Mouse (Mus musculus): Measurements from ENCODE around the gene Lmo2. TPM values are rescaled to one million over a fixed set of nuclear protein-coding genes. Genes with fewer than 3 reads are reported as not detected.

The Lmo2 gene
- polyA plus RNA-seq, 1 experiment from 2014 or later, result 20.0 TPM

DNA sequence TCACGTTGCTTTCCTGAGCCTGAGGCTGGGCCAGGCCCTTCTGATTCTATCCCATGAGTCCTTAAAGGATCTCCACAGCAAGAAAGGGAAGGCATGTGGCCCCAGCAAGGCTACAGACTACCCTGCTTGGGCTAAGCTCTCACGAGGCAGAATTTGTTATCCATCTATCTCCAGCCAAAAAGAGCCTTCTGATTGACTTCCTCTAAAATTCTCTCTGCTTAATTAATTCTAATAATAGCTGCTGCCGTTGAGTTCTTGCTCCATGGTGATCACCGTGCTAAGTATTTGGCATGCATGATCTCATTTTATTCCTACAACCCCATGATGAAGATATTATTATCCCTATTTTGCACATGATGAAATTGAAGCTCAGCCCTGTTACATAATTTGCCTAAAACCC is 4.6 kb downstream of the Lmo2 start:
- Histone ChIP-seq H3K4me2 (no peak overlapping the region), H3K27ac (no peak overlapping the region), H3K9me3 (no peaks in the 10 kb centered on the region), H3K4me1 (replicated peaks) (no peaks in the 10 kb centered on the region), H3K9ac (replicated peaks) (no peak overlapping the region), H3K27me3 (0 out of 2 replicates have a peak, but pooled peaks cover 10% of the 10 kb centered on the region), H3K36me3 (no peaks in the 10 kb centered on the region), H3K4me3 (replicated peaks) (no peak overlapping the region)
- WGBS, result 78% methylated on average over 4 of the region's 4 CpGs
- ATAC-seq (ENCODE audit: insufficient number of reproducible peaks, insufficient read depth, low FRiP score, low TSS enrichment, low read depth), result no peak

DNA sequence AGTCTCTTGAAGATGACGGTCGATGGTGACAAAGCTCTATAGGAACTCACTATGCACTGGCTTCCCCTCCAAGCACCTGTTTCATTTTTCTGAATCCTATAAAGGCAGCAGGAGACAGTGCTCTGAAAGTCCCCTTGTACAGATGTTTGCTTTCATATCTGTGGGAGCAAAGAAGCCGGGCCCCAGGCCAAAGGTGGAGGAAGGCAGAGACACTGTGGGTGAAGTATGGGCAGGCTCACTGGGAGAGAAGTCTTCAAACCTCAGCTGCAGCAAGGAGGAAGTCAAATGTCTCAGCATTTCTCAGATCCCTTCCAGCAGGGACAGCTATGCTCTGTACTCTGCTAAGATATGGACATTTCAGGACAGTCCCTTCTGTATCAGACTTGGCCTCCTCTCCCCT is 7.6 kb downstream of the Lmo2 start:
- peaks cover 29% of the 10 kb centered on the region for H3K27me3 ChIP-seq
- WGBS, result 93% methylated on average over 3 of the region's 3 CpGs
- H3K27ac ChIP-seq, result no peak overlapping the region
- ATAC-seq (ENCODE audit: insufficient number of reproducible peaks, insufficient read depth, low FRiP score, low TSS enrichment, low read depth), result no peak
- H3K4me1 ChIP-seq (replicated peaks), result peaks cover 4% of the 10 kb centered on the region
- H3K4me3 ChIP-seq (replicated peaks), result no peak overlapping the region
- H3K4me2 ChIP-seq, result no peak overlapping the region
- no peaks in the 10 kb centered on the region for H3K36me3 ChIP-seq
- no peaks in the 10 kb centered on the region for H3K9me3 ChIP-seq
- no peak overlapping the region for H3K9ac ChIP-seq (replicated peaks)

DNA sequence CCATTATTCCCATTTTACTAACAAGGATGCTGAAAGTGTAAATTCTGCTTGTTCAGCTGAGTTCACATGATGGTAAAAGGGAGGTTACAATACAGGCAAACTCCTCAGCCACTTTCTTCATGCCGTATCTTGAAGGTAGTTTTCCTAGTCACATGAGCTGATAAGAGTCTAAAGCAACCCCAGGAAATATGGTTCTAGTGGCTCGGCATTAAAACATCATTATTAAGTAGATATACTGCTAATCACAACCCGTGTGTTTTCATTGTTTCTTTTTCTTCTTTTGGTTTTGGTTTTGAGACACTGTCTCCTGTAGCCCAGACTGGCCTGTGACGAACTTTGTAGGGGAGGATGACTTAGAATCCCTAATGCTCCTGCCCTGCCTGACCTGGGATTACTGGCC is 10.4 kb downstream of the Lmo2 start:
- Histone ChIP-seq H3K4me2 (no peak overlapping the region), H3K27ac (no peak overlapping the region), H3K27me3 (peaks cover 49% of the 10 kb centered on the region), H3K4me1 (replicated peaks) (peaks cover 23% of the 10 kb centered on the region), H3K36me3 (no peaks in the 10 kb centered on the region), H3K9ac (replicated peaks) (no peak overlapping the region), H3K4me3 (replicated peaks) (no peak overlapping the region), H3K9me3 (no peaks in the 10 kb centered on the region)
- WGBS, result 74% methylated on average over 4 of the region's 4 CpGs
- ATAC-seq (ENCODE audit: insufficient number of reproducible peaks, insufficient read depth, low FRiP score, low TSS enrichment, low read depth), result no peak

DNA sequence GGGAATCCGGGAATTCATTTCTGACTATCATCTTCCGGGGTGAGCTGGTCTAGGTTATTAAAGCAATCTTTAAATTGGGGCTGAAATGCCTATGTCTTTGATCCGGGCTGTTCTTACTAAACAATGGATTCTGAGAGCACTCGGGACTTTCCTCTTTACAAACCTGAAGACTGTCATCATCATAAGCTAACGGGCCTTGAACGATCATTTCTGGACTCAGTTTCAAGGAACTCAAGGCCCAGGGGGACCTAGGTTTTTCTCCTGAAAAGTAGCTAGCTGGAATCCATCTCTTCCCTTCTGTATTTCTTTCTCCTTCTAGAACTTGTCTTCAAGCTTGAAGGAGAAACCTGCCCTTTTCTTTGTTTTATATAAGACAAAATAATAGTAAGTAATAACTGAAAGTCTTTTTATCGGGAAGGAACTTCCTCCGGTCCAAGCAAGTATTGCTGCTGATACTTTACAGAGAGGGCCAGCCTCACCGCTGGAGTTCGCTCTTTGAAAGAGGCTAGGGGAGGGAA is 11.2 kb downstream of the Lmo2 start:
- peak overlapping the region; percentile 97 for H3K4me2 ChIP-seq
- 19% methylated on average over 10 of the region's 10 CpGs for WGBS
- H3K27me3 ChIP-seq, result peaks cover 52% of the 10 kb centered on the region
- peak overlapping the region; percentile 76 for H3K4me3 ChIP-seq (replicated peaks)
- H3K36me3 ChIP-seq, result no peaks in the 10 kb centered on the region
- H3K27ac ChIP-seq, result no peak overlapping the region
- H3K9me3 ChIP-seq, result no peaks in the 10 kb centered on the region
- H3K4me1 ChIP-seq (replicated peaks), result peaks cover 23% of the 10 kb centered on the region
- H3K9ac ChIP-seq (replicated peaks), result peak overlapping the region; percentile 72; the same call in 1 of the 2 replicates
- ATAC-seq (ENCODE audit: insufficient number of reproducible peaks, insufficient read depth, low FRiP score, low TSS enrichment, low read depth), result no peak

DNA sequence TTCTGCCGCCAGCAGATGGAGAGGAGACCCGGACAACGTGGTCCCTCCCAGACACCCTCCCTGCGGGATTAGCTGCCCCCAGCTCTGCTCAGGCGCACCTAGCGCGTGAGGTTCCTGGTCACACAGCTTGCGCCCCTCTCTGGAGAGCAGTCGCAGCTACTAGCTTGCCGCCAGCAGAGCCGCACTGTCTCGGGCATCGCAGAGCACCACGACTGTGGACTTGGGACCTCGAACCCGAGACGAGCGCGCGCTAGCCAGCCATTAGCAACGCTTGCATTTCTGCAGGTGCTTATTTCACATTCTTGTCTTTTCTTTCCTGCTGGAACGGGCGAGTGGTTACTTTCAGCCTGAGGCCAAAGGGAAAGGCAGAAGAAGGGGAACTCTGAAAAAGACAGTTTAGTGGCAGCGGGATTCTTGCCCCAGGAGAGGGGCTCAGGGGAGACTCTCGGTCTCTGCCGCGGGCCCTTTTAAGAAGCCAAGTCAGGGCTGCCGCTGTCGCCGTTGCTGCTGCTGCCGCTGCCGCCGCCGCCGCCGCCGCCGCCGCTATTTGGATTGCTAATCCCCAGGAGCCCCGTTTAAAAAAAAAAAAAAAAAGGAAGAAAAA is 11.8 kb downstream of the Lmo2 start:
- Histone ChIP-seq H3K4me2 (peak overlapping the region; percentile 97), H3K27ac (no peak overlapping the region), H3K36me3 (no peaks in the 10 kb centered on the region), H3K9ac (replicated peaks) (peak overlapping the region; percentile 72), H3K9me3 (no peaks in the 10 kb centered on the region), H3K27me3 (peaks cover 52% of the 10 kb centered on the region), H3K4me3 (replicated peaks) (peak overlapping the region; percentile 76), H3K4me1 (replicated peaks) (peaks cover 23% of the 10 kb centered on the region)
- ATAC-seq (ENCODE audit: insufficient number of reproducible peaks, insufficient read depth, low FRiP score, low TSS enrichment, low read depth), result peak; percentile 63; the same call in 1 of the 2 replicates
- under 1% methylated on average over 40 of the region's 40 CpGs for WGBS

DNA sequence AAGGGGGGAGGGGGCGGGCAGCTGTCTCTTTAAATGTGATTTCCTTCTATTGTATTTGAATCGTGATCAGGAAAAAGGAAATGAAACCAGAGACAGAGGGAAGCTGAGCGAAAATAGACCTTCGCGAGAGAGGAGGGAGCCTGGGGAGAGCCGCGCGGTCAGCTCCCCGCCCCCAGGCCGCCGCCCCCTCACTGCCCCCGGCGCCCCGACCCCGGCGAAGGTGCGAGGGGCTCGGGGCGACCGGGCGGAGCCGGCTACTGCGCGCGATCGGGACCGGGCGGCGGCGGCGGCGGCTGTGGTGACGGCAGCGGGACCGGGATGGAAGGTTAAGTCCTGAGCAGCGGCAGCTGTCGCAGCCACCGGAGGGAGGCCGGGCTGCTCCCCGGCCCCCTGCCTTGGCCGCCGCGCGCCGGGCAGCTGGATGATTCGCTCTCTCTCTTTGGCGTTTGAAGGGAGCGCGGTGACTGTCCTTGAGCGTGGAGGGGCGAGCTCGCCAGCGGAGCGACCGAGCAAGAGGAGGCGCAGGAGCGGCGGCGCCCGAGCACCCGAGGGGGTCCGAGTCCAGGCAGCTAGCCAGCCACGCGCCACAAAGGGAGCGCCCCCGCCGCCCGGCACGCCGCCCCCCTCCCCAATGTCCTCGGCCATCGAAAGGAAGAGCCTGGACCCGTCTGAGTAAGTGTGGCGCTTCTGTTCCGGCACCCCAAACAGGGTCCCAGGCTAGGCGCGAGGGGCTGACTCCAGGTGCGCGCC is 12.4 kb downstream of the Lmo2 start:
- peaks cover 55% of the 10 kb centered on the region for H3K27me3 ChIP-seq
- WGBS, result 1% methylated on average over 77 of the region's 79 CpGs
- H3K9ac ChIP-seq (replicated peaks), result peak overlapping the region; percentile 72
- H3K4me3 ChIP-seq (replicated peaks), result peak overlapping the region; percentile 76
- peaks cover 23% of the 10 kb centered on the region for H3K4me1 ChIP-seq (replicated peaks)
- peak overlapping the region; percentile 97 for H3K4me2 ChIP-seq
- peak overlapping the region; percentile 76; the same call in 1 of the 2 replicates for H3K27ac ChIP-seq
- H3K36me3 ChIP-seq, result no peaks in the 10 kb centered on the region
- ATAC-seq (ENCODE audit: insufficient number of reproducible peaks, insufficient read depth, low FRiP score, low TSS enrichment, low read depth), result peak; percentile 53
- H3K9me3 ChIP-seq, result no peaks in the 10 kb centered on the region

DNA sequence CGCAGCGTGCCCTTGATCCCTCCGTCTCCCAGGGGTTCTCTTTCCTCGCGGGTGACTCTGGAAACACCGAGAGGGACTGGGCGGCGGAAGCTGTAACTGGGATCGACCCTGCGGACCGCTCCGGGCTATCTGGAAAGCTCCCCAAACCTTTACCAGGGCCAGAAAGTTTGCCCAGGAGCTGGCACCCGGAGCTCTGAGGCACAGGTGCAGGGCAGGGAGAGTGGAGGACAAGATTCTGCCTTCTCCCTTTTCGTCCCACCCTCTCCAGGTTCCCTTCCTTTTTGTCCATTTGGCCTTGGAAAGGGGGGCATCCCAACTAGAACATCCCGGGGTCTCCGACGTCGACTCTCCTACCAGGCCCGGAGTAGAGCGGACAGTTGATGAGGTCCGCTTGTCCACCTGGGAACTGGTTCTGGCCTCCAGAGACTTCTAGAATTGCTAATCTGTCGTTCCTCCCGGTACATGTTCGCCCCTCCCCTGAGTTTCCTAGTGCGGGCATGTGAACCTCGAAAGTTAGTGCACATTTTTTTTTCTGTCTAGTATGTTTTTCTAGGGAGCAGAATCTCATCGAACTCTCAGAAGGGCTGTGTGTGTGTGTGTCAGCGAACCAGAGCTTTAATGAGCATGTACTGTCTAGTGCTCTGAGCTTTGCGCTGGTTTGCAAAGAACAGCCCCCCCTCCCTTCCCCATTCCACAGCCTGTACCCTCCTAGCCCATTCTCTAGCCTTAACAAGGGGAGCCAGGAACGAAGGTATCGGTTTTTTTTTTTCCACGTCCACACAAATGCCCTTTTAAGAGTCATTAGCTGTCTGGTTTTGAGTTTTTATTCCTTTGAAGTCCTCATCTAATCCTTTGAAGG is 13.2 kb downstream of the Lmo2 start:
- no peak for ATAC-seq (ENCODE audit: insufficient number of reproducible peaks, insufficient read depth, low FRiP score, low TSS enrichment, low read depth)
- Histone ChIP-seq H3K4me3 (replicated peaks) (peak overlapping the region; percentile 76), H3K36me3 (no peaks in the 10 kb centered on the region), H3K9me3 (no peaks in the 10 kb centered on the region), H3K9ac (replicated peaks) (peak overlapping the region; percentile 72), H3K4me2 (peak overlapping the region; percentile 97), H3K27me3 (peaks cover 61% of the 10 kb centered on the region), H3K4me1 (replicated peaks) (peaks cover 23% of the 10 kb centered on the region), H3K27ac (peak overlapping the region; percentile 76; the same call in 1 of the 2 replicates)
- WGBS, result 1% methylated on average over 32 of the region's 32 CpGs

DNA sequence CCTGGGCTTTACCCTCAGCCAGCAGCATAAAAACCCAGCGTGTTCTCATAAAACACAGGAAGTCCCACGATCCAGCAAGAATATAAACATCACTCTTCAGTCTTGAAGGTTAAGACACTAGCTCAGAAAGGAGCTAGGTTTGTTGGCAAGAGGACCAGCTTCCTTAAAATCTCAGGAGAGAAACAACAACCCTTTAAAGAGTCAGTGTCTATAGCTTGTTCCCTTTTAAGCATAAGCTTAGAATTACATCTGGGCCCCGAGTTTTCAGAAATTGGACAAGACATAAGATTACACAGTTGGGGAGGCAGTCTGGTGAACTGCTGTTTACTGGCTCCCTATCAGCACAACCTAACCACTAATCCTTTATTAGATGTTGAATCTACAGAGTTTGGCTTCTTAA is 14.1 kb downstream of the Lmo2 start:
- no peaks in the 10 kb centered on the region for H3K36me3 ChIP-seq
- no peaks in the 10 kb centered on the region for H3K9me3 ChIP-seq
- WGBS, result 8% methylated on average over 3 of the region's 3 CpGs
- ATAC-seq (ENCODE audit: insufficient number of reproducible peaks, insufficient read depth, low FRiP score, low TSS enrichment, low read depth), result no peak
- H3K27ac ChIP-seq, result no peak overlapping the region
- H3K4me3 ChIP-seq (replicated peaks), result peak overlapping the region; percentile 76; the same call in 1 of the 2 replicates
- no peak overlapping the region for H3K9ac ChIP-seq (replicated peaks)
- H3K27me3 ChIP-seq, result peaks cover 55% of the 10 kb centered on the region
- peaks cover 23% of the 10 kb centered on the region for H3K4me1 ChIP-seq (replicated peaks)
- peak overlapping the region; percentile 97 for H3K4me2 ChIP-seq

DNA sequence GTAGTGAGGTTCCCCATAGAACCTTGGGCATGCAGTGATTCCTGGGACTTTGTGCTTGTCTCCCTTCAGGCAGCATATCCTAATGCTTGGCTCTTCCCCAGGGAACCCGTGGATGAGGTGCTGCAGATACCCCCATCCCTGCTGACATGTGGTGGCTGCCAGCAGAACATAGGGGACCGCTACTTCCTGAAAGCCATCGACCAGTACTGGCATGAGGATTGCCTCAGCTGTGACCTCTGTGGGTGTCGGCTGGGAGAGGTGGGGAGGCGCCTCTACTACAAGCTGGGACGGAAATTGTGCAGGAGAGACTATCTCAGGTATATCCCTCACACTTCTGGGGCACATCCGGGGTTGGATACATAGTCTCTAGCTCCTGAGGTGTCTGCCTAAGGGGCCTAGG is 18.1 kb downstream of the Lmo2 start:
- peaks cover 24% of the 10 kb centered on the region for H3K4me1 ChIP-seq (replicated peaks)
- no peak overlapping the region for H3K9ac ChIP-seq (replicated peaks)
- no peak overlapping the region for H3K4me2 ChIP-seq
- no peak for ATAC-seq (ENCODE audit: insufficient number of reproducible peaks, insufficient read depth, low FRiP score, low TSS enrichment, low read depth)
- 77% methylated on average over 7 of the region's 7 CpGs for WGBS
- no peak overlapping the region for H3K4me3 ChIP-seq (replicated peaks)
- H3K27me3 ChIP-seq, result peaks cover 36% of the 10 kb centered on the region
- H3K9me3 ChIP-seq, result no peaks in the 10 kb centered on the region
- no peaks in the 10 kb centered on the region for H3K36me3 ChIP-seq
- no peak overlapping the region for H3K27ac ChIP-seq

DNA sequence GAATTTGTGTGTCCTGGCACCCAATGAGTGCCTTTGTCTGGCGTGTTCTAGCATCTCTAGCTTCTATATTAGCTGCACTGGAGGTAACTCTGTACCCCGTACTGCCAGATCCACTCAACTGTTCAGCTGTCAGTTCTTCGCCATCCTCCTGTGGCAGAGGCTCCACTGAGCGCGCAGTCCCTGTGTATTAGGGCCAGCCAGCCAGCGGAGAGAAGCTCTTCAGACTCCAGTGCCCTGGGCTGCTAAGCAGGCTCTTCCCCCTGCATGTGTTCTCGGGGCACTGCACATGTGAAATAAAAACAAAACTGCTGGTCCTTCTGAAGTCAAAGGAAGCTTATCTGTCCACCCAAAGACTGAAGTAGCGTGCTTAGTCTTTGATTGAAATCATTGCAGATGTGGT is 19.4 kb downstream of the Lmo2 start:
- 73% methylated on average over 8 of the region's 8 CpGs for WGBS
- Histone ChIP-seq H3K9ac (replicated peaks) (no peak overlapping the region), H3K27ac (no peak overlapping the region), H3K4me2 (no peak overlapping the region), H3K4me1 (replicated peaks) (0 out of 2 replicates have a peak, but pooled peaks cover 11% of the 10 kb centered on the region), H3K27me3 (peaks cover 28% of the 10 kb centered on the region), H3K4me3 (replicated peaks) (no peak overlapping the region), H3K9me3 (no peaks in the 10 kb centered on the region), H3K36me3 (no peaks in the 10 kb centered on the region)
- ATAC-seq (ENCODE audit: insufficient number of reproducible peaks, insufficient read depth, low FRiP score, low TSS enrichment, low read depth), result no peak

DNA sequence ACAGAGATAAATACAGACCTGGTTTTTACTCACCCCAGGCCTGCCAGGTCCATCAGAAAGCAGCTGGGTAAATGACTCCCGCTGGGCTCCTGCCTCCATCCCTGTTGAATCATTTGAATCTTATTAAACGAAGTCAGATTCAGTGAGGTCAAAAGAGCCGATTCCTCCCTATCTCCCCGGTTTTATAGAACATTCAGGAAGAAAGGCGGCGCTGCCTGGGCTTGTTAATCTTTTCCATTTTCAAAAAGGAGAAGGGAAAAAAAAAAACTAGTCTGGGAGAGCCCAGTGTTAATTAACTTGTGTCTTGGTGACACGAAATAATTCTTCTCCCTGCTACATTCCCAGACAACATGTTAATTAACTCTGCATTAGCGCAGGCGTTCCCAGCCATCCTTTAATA is 19.9 kb downstream of the Lmo2 start:
- peaks cover 13% of the 10 kb centered on the region for H3K4me1 ChIP-seq (replicated peaks)
- no peak overlapping the region for H3K27ac ChIP-seq
- peaks cover 25% of the 10 kb centered on the region for H3K27me3 ChIP-seq
- no peak for ATAC-seq (ENCODE audit: insufficient number of reproducible peaks, insufficient read depth, low FRiP score, low TSS enrichment, low read depth)
- H3K4me2 ChIP-seq, result no peak overlapping the region
- H3K9ac ChIP-seq (replicated peaks), result no peak overlapping the region
- WGBS, result 50% methylated on average over 9 of the region's 9 CpGs
- no peaks in the 10 kb centered on the region for H3K9me3 ChIP-seq
- H3K36me3 ChIP-seq, result no peaks in the 10 kb centered on the region
- no peak overlapping the region for H3K4me3 ChIP-seq (replicated peaks)
